Mouse (Mus musculus) CH12.LX (cell line): ENCODE data around the gene Slc4a4. TPM values are rescaled to one million over a fixed set of nuclear protein-coding genes. Genes with fewer than 3 reads are reported as not detected.

Source experiments
- DNase-seq: peaks from one replicate; pipeline ENCODE4 v3.0.0-alpha.2; 2013; ENCODE audit errors: extremely low read depth
- H3K27ac ChIP-seq: 2 replicates; pipeline ENCODE4 v1.5.1; 2012; ENCODE audit warnings: low read depth, mild to moderate bottlenecking, control low read depth, moderate library complexity; ENCODE audit not compliant: insufficient read depth
- H3K27me3 ChIP-seq: replicated peaks from 2 replicates; pipeline ENCODE3; 2012; ENCODE audit warnings: inconsistent platforms
- H3K36me3 ChIP-seq, 2 experiments: replicated peaks in 1 of 2; 2 replicates each; pipeline versions ENCODE3 to v1.6.1; 2012; ENCODE audit warnings: inconsistent platforms in 1 of 2, low read length in 1 of 2, mild to moderate bottlenecking in 1 of 2, mixed read lengths in 1 of 2, moderate library complexity in 1 of 2; ENCODE audit not compliant: control insufficient read depth in 1 of 2, insufficient read depth in 1 of 2
- H3K4me1 ChIP-seq, 2 experiments: 2 replicates each; pipeline ENCODE4 v1.6.1; 2012; ENCODE audit warnings: inconsistent platforms in 1 of 2, moderate library complexity in 1 of 2; ENCODE audit not compliant: insufficient read depth in 2 of 2, control insufficient read depth in 1 of 2
- H3K4me2 ChIP-seq: 2 replicates; pipeline ENCODE4 v1.6.1; 2012; ENCODE audit warnings: low read depth, mild to moderate bottlenecking, control low read depth; ENCODE audit not compliant: poor library complexity, insufficient read depth, severe bottlenecking
- H3K4me3 ChIP-seq, 3 experiments: fragments of 150-350 bp in 1 of 3; sonication (generic) in 1 of 3; replicated peaks in 1 of 3; 2 replicates each; pipeline versions ENCODE3 to v1.5.1; 2011 to 2012; ENCODE audit warnings: low read depth in 2 of 3, low read length in 2 of 3, mild to moderate bottlenecking in 2 of 3, moderate library complexity in 2 of 3, control low read depth in 1 of 3, improper control_type of control experiment in 1 of 3, inconsistent platforms in 1 of 3, mixed read lengths in 1 of 3; ENCODE audit not compliant: poor library complexity in 1 of 3
- H3K79me2 ChIP-seq: replicated peaks from 2 replicates; pipeline ENCODE4 v1.6.1; 2012; ENCODE audit warnings: mild to moderate bottlenecking, moderate library complexity; ENCODE audit not compliant: control insufficient read depth, poor library complexity, insufficient read depth, severe bottlenecking; ENCODE audit errors: extremely low read depth
- H3K9ac ChIP-seq: 2 replicates; pipeline ENCODE4 v1.6.1; 2012; ENCODE audit warnings: low read depth, mild to moderate bottlenecking, control low read depth, moderate library complexity; ENCODE audit not compliant: insufficient read depth
- H3K9me3 ChIP-seq: replicated peaks from 2 replicates; pipeline ENCODE3; 2012; ENCODE audit warnings: low read length, inconsistent platforms, mixed read lengths
- BHLHE40 ChIP-seq: IDR thresholded peaks from 2 replicates; pipeline ENCODE4 v1.6.1; 2011; ENCODE audit warnings: mild to moderate bottlenecking, low read depth, low read length, improper control_type of control experiment
- CHD2 ChIP-seq: IDR thresholded peaks from 2 replicates; pipeline ENCODE4 v1.6.1; 2011; ENCODE audit warnings: low read length, improper control_type of control experiment
- CTCF ChIP-seq, 2 experiments: IDR thresholded peaks in 1 of 2; conservative IDR thresholded peaks in 1 of 2; 2 replicates each; pipeline ENCODE4 v1.5.1; 2011 to 2012; ENCODE audit warnings: low read depth in 2 of 2, low read length in 2 of 2, improper control_type of control experiment in 1 of 2, inconsistent platforms in 1 of 2, mild to moderate bottlenecking in 1 of 2, moderate library complexity in 1 of 2
- E2F4 ChIP-seq: IDR thresholded peaks from 2 replicates; pipeline ENCODE4 v1.6.1; 2011; ENCODE audit warnings: low read depth, low read length, improper control_type of control experiment; ENCODE audit not compliant: insufficient replicate concordance
- EP300 ChIP-seq: IDR thresholded peaks from 2 replicates; pipeline ENCODE4 v1.6.1; 2011; ENCODE audit warnings: low read length, improper control_type of control experiment
- HCFC1 ChIP-seq: IDR thresholded peaks from 2 replicates; pipeline ENCODE4 v1.6.1; 2012; ENCODE audit warnings: low read depth, mild to moderate bottlenecking, inconsistent platforms, low read length, improper control_type of control experiment
- IRF4 ChIP-seq: IDR thresholded peaks from 2 replicates; pipeline ENCODE4 v1.6.1; 2014; ENCODE audit warnings: low read depth, mild to moderate bottlenecking, inconsistent platforms, low read length, improper control_type of control experiment
- JUN ChIP-seq: IDR thresholded peaks from 2 replicates; pipeline ENCODE4 v1.6.1; 2011; ENCODE audit warnings: low read depth, mild to moderate bottlenecking, low read length, improper control_type of control experiment, moderate library complexity; ENCODE audit not compliant: insufficient read depth
- JUND ChIP-seq: conservative IDR thresholded peaks from 2 replicates; pipeline ENCODE4 v1.6.1; 2011; ENCODE audit warnings: low read depth, low read length, improper control_type of control experiment
- MEF2A ChIP-seq: IDR thresholded peaks from 2 replicates; pipeline ENCODE4 v1.6.1; 2014; ENCODE audit warnings: low read depth, mild to moderate bottlenecking, inconsistent platforms, low read length, improper control_type of control experiment, borderline replicate concordance
- MYC ChIP-seq: IDR thresholded peaks from 2 replicates; pipeline ENCODE4 v1.6.1; 2011; ENCODE audit warnings: low read depth, mild to moderate bottlenecking, improper control_type of control experiment, low read length
- POLR2AphosphoS2 ChIP-seq: IDR thresholded peaks from 2 replicates; pipeline ENCODE4 v1.6.1; 2011; ENCODE audit warnings: low read depth, low read length, improper control_type of control experiment
- RCOR1 ChIP-seq: conservative IDR thresholded peaks from 2 replicates; pipeline ENCODE4 v1.6.1; 2012; ENCODE audit warnings: low read depth, mild to moderate bottlenecking, inconsistent platforms, low read length, improper control_type of control experiment
- TCF12 ChIP-seq: IDR thresholded peaks from 2 replicates; pipeline ENCODE4 v1.6.1; 2014; ENCODE audit warnings: low read depth, mild to moderate bottlenecking, inconsistent platforms, low read length, improper control_type of control experiment
- ZC3H11A ChIP-seq: IDR thresholded peaks from 2 replicates; pipeline ENCODE4 v1.6.1; 2012; ENCODE audit warnings: low read depth, mild to moderate bottlenecking, inconsistent platforms, low read length, improper control_type of control experiment
- ZNF384 ChIP-seq: IDR thresholded peaks from 2 replicates; pipeline ENCODE4 v1.6.1; 2012; ENCODE audit warnings: low read depth, low read length, improper control_type of control experiment, inconsistent platforms
- dilution Hi-C: fragments of 300-500 bp; cut with MboI; formaldehyde crosslinking; loops from 2 replicates; pipeline ENCODE4 v1.14.3; 2020; ENCODE audit warnings: low sequenced_read_pairs; ENCODE audit not compliant: extremely low pct_unique_long_range_greater_than_20kb, extremely low pct_ligation_motif_present
- in situ Hi-C: fragments of 300-500 bp; cut with MboI; formaldehyde crosslinking; loops from 3 replicates; pipeline ENCODE4 v1.14.3; 2019; ENCODE audit warnings: low sequenced_read_pairs, low pct_ligation_motif_present, low pct_unique_long_range_greater_than_20kb, mixed read lengths
- polyA plus RNA-seq: library from polyadenylated mRNA; unstranded; fragments of >175 nt; gene quantifications from 2 replicates; pipeline ENCODE4 v1.2.1, GENCODE M21; 2012; ENCODE audit warnings: low read depth; ENCODE audit not compliant: insufficient read length
- total RNA-seq, 2 experiments: library from RNA; depleted of rRNA; stranded (reverse); fragments of 300-350 nt in 1 of 2; fragments of >200 nt in 1 of 2; gene quantifications; 2 replicates each; pipeline ENCODE4 v1.2.3; 2012 to 2014

The Slc4a4 gene
- total and polyA plus RNA-seq, 3 experiments, result not detected

GRCm38 (mm10) chr5:89062286-89062685 lies 175.7 kb downstream of the Slc4a4 start:
- H3K9ac ChIP-seq, result no peak overlapping the region
- in situ Hi-C loops, result no loop called here
- no peak for TF ChIP-seq ZNF384
- no peak for TF ChIP-seq E2F4
- TF ChIP-seq BHLHE40, result no peak
- no peak for TF ChIP-seq TCF12
- TF ChIP-seq CHD2, result no peak
- TF ChIP-seq MEF2A, result no peak
- TF ChIP-seq RCOR1, result no peak
- no peak for TF ChIP-seq ZC3H11A
- DNase-seq, result no peak
- H3K27ac ChIP-seq, result no peak overlapping the region
- no peaks in the 10 kb centered on the region for H3K27me3 ChIP-seq
- no peaks in the 10 kb centered on the region for H3K36me3 ChIP-seq
- H3K79me2 ChIP-seq, result no peaks in the 10 kb centered on the region
- no peak overlapping the region for H3K4me3 ChIP-seq
- no peaks in the 10 kb centered on the region for H3K9me3 ChIP-seq
- dilution Hi-C loops, result no loop called here
- H3K4me2 ChIP-seq, result no peak overlapping the region
- no peaks in the 10 kb centered on the region for H3K4me1 ChIP-seq

GRCm38 (mm10) chr5:89067111-89067510 lies 180.5 kb downstream of the Slc4a4 start:
- Histone ChIP-seq H3K4me3 (no peak overlapping the region), H3K4me2 (no peak overlapping the region), H3K9me3 (no peaks in the 10 kb centered on the region), H3K4me1 (no peaks in the 10 kb centered on the region), H3K27me3 (no peaks in the 10 kb centered on the region), H3K36me3 (no peaks in the 10 kb centered on the region), H3K27ac (no peak overlapping the region), H3K79me2 (no peaks in the 10 kb centered on the region), H3K9ac (no peak overlapping the region)
- TF ChIP-seq MYC (no peak), CTCF (conservative IDR thresholded peaks at IDR 0.05 in 1 of 2, IDR thresholded peaks at IDR 0.05 in 1 of 2; ENCODE audit: low read depth in 2 of 2, low read length in 2 of 2) (no peak), EP300 (no peak), IRF4 (no peak), CHD2 (no peak), JUND (no peak), BHLHE40 (no peak), JUN (no peak), POLR2AphosphoS2 (no peak), HCFC1 (no peak), E2F4 (no peak), ZNF384 (no peak)
- in situ Hi-C loops (no loop called here), dilution Hi-C loops (no loop called here)
- no peak for DNase-seq
